Mouse (Mus musculus): ENCODE measurements around the gene Nemf.

Gene Nemf

DNA sequence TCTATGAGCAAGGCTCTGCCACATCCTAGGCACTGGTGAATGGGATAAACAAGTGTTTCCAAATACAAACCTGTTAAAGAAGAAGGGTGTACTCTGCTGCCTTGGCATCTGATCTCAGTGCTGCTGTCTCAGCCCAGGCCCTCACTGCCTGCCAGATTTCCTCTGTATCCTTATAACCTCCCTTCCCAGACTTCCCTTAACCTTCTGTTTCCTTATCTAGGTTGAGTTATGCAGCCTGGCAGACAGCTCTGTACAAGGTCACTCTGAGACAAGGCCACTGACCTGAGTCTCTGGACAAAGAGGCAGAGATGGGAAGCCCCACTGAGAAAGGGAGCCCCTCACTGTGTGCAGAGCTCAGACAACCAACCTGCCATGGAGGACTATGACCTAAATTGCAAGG is 38.5 kb downstream of the Nemf start:
- no peak for DNase-seq (ENCODE audit: low read depth in 1 of 2, low spot score in 2 of 2)

GRCm38 (mm10) chr12:69309659-69310058 is 47.3 kb downstream of the Nemf start:
- no peak for DNase-seq (ENCODE audit: low read depth in 1 of 2, low spot score in 2 of 2)

DNA sequence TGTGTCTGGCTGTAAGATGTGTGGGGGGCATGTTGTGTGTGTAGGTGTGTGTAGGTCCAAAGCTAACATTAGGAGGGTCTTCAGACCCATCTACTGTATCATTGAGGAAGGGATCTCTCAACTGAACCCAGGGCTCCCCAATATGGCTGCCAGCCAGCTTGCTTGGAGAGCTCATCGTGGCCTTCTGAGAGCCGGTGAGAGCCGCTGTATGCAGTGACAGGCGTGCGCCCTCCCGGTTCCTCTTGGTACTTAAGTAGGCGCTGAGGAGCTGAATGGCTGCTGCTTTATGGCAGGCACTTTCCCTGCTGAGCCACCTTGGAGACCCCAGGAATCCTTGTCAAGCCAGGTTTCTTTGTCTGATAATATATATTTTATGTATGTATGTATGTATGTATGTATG is 50.6 kb downstream of the Nemf start:
- DNase-seq (ENCODE audit: low read depth in 1 of 2, low spot score in 2 of 2): no peak

- no peak for DNase-seq (ENCODE audit: low read depth in 1 of 2, low spot score in 2 of 2)
Observed at GRCm38 (mm10) chr12:69304051-69304450, 52.9 kb downstream of the Nemf start.

GRCm38 (mm10) chr12:69302171-69302570 is 54.8 kb downstream of the Nemf start:
- DNase-seq (ENCODE audit: low read depth in 1 of 2, low spot score in 2 of 2): no peak

DNA sequence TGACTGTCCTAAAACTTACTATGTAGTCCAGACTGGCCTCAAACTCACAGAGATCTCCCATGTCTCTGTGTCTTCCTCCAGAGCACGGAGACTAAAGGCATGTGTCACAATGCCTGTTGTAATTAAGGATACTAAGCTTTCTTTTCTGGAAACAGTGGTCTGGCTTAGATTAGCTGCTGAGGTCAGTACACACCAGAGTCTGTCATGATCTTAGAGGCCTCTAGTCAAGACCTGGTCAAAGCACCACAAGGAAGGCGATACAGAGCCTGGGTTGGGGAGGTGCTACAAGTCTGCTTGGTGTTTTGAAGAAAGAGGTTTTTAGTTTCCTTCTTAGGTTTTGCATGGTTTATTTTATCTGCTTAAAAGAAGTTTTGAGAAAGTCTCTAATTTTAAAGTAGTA is 56.6 kb downstream of the Nemf start:
- no peak for DNase-seq (ENCODE audit: low read depth in 1 of 2, low spot score in 2 of 2)

- no peak for DNase-seq (ENCODE audit: low read depth in 1 of 2, low spot score in 2 of 2)
Observed at GRCm38 (mm10) chr12:69299831-69300230, 57.1 kb downstream of the Nemf start.

DNA sequence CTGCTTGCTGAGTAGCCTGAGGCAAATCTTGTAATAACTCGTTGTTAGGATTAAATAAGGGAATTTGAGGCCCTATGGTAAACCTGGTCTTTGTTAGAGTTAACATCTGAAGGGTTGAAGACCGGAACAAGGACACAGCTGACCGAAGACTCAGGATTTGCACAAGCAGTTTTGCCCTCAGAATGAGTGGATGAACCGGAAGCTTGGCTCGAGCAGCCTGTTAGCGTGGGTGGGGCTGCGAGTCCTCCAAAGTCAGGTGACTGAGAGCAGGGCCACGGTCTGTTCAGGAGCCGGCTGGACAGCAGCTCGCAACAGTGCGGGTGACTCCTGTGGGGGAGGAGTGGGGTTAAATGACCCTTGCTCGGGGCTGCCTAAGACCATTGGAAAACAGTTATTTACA is 57.7 kb downstream of the Nemf start:
- no peak for DNase-seq (ENCODE audit: low read depth in 1 of 2, low spot score in 2 of 2)

GRCm38 (mm10) chr12:69298281-69298680 is 58.7 kb downstream of the Nemf start:
- no peak for DNase-seq (ENCODE audit: low read depth in 1 of 2, low spot score in 2 of 2)

GRCm38 (mm10) chr12:69297411-69298150 is 59.4 kb downstream of the Nemf start:
- DNase-seq (ENCODE audit: low read depth in 1 of 2, low spot score in 2 of 2): no peak

- peak; percentile 34 to 59 for DNase-seq (ENCODE audit: low read depth in 1 of 2, low spot score in 2 of 2)
Observed at GRCm38 (mm10) chr12:69296511-69297410, 60.2 kb downstream of the Nemf start, which contains the start of gene Klhdc2. Gene Klhdc2, plus strand, starts transcription at chr12:69296681.

- DNase-seq (ENCODE audit: low read depth in 1 of 2, low spot score in 2 of 2): no peak
Observed at GRCm38 (mm10) chr12:69295651-69296050, 61.3 kb downstream of the Nemf start.

GRCm38 (mm10) chr12:69294936-69295335 is 62.0 kb downstream of the Nemf start:
- no peak for DNase-seq (ENCODE audit: low read depth in 1 of 2, low spot score in 2 of 2)

DNA sequence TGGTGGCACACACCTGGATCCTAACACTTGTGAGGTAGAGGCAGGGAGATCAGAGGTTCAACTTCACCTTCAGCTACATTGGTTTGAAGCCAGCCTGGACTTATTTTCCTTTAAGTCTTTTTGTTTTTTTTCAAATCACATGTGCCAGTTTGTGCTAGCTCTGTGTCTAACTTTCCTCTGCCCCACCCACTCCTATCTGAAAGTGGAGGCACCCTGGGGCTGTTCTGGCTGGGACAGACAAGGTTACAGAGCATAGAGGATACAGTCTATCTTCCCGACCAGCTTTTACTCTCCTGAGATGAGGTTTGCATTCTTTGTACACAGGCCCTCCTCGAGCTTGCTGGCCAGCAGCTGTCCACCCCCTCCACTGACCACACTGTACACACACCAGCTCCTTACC is 63.1 kb downstream of the Nemf start:
- DNase-seq (ENCODE audit: low read depth in 1 of 2, low spot score in 2 of 2): no peak

DNA sequence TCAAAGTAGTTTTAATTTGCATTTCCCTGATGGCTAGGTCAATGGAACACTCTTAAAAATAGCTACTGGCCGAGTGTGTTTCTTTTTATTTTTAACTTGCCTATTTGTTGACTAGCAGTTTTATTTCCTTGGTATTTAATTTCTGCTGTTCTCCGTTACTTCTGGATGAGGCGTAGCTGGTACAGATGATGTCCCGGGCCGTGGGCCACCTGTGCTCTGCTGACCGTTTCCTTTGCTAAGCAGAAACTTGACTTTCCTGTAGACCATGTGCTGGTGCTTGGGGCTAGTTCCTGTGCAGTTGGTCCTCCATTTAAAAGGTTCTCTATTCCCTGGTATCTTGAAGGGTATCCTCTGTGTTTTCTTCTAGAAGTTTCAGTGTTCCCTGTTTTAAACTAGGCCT is 64.6 kb downstream of the Nemf start:
- no peak for DNase-seq (ENCODE audit: low read depth in 1 of 2, low spot score in 2 of 2)

DNA sequence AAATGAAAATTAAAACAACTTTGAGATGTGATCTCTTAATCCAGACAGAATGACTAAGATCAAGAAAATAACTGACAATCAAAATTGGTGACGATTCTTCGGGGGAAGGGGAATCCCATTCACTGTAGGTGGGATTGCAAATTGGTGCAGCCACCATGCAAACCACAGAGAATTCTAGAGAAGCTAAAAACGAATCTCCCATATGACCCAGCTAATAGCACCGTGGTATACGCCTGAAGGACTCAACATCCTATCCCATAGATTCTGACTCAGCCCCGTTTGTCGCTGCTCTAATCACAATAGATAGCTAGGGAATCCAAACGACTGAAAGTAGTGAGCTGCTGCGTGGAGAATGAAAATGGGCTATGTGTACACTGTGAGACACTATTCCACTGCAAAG is 68.3 kb downstream of the Nemf start:
- no peak for DNase-seq (ENCODE audit: low read depth in 1 of 2, low spot score in 2 of 2)

- DNase-seq (ENCODE audit: low read depth in 1 of 2, low spot score in 2 of 2): no peak
Observed at GRCm38 (mm10) chr12:69287535-69287934, 69.4 kb downstream of the Nemf start.

DNA sequence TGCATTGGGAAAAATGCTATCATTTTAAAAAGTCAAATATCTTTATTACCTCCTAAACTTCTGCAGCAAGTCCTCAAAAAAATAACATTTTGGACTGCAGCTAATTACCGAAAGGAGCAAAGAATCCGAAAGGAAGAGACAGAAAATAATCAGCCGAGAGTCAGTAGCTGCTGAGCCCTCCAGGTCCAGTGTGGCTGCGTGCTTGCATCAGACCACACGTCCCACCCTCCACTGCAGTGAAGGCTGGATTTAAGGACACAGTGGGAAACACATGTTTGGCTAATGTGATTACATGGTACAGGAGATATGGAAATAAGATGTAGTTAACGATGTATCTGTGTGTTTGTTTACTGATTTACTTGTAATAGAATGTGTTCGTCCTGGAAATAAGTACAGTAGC is 73.8 kb downstream of the Nemf start:
- no peak for DNase-seq (ENCODE audit: low read depth in 1 of 2, low spot score in 2 of 2)

- DNase-seq (ENCODE audit: low read depth in 1 of 2, low spot score in 2 of 2): no peak
Observed at GRCm38 (mm10) chr12:69280915-69281314, 76.0 kb downstream of the Nemf start.

GRCm38 (mm10) chr12:69279931-69280469 is 77.0 kb downstream of the Nemf start:
- no peak for DNase-seq (ENCODE audit: low read depth in 1 of 2, low spot score in 2 of 2)

GRCm38 (mm10) chr12:69268956-69269355 is 88.0 kb downstream of the Nemf start:
- no peak for DNase-seq (ENCODE audit: low read depth in 1 of 2, low spot score in 2 of 2)

All from monocyte, adult 2 months (primary cell).